Mouse (Mus musculus) lung, postnatal 14 days (tissue): ENCODE results near the gene Itga2b.
A peak's percentile ranks its signal among the peaks of the same experiment; 100 is the strongest.

Experiments used
- DNase-seq: peaks from one replicate; pipeline ENCODE4 v3.0.0; 2021

The Itga2b gene

DNA sequence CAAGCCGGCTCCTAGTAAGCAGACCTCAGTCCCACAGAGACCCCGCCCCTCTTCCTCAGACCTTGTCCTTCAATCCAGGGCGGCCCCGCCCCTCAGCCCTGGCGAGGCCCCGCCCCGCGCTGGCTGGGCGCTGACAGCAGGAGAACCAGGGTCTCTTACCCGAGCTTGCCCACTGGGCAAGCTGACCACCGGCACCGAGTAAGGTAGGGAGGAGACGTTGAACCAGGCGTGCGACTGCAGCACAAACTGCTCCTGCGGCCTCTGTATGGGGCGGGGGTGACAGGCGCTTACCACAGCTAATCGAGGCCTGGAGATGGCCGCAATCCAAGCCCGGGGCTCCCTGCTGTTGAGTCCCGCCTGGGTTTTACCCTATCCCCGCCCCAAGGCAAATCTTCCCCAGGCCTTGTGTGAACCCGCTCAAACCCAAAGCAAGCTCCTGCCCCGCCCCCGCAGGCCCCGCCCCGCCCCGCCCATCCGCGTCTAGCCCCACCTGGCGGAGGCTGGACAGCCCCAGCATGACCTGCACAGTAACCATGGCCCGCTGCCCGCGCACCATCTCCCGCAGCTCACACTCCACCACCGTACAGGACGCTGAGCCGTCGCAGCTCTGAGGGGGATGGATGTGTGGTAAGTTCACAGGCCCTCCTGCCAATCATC, 14.1 kb downstream of the Itga2b start:
- DNase-seq = peak; percentile 74

DNA sequence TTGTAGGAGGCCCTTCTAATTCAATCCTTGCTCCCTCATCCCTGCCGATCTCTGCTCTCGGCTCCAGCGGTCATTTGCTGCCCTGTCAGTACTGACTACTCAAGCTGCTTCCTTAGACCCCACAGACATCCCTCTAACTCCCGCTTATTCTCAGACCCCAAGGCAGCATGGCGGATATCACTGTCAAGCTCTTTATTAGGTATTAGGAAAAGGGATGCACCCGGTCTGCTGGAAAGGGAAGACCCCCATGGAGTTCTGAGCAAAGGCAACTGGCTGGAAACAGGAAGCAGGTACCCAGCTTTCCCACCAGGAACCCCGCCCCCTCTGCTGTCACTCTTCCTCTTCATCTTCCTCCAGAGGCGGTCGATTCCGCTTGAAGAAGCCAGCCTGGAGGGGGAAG, 16.8 kb downstream of the Itga2b start:
- DNase-seq = no peak

GRCm38 (mm10) chr11:102449043-102450008, 20.6 kb downstream of the Itga2b start:
- DNase-seq = no peak

- no peak for DNase-seq
Measured at GRCm38 (mm10) chr11:102448327-102448726, 21.6 kb downstream of the Itga2b start.

DNA sequence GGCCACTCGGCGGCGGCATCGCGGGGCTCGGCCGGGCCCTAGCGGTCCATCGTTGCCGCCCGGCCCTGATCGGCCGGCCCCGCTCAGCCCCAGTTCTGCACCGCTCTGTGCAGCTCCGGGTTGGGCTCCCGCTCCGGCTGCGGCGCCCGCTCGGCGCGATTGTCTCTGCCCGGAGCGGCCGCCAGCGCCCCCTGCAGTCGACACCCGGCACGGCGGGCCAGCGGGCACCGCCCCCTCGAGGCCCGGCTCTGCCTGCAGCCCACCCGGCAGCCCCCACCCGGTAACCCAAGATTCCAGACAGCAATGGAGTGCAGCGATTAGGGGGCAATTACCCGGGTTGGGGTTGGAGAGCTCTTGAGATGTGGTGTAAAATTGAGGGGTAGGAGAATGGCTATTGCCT, 22.4 kb downstream of the Itga2b start, which contains the start of gene Fam171a2:
Gene Fam171a2 (minus strand): TSS at position 186 of the 400 bp plus-strand sequence.
- DNase-seq = peak; percentile 85

- no peak for DNase-seq
Measured at GRCm38 (mm10) chr11:102446581-102447461, 23.1 kb downstream of the Itga2b start.

DNA sequence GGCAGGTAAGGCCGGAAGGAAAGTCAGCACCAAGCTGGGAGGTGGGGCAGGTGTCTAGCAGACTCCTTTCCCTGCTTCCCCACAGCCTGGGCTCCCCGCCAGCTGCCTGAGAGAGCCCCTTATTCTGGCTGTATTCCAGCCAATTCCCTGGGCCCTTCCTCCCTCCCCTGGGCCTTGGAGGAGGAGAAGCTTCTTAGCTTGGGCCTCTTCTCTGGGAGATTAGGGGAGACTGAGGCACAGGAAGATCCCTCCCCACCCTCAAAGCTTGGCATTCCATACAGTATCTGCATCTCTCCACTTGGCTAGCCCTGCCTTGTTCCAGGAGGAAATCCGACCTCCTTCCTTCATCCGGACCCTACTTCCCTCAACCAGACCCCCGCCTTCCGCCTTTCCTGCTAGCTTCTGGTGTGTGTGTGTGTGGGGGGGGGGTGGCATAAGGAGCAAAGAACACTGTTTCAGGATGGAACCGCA, 24.0 kb downstream of the Itga2b start:
- DNase-seq = peak; percentile 54

- DNase-seq = peak; percentile 44
Measured at GRCm38 (mm10) chr11:102445264-102445890, 24.5 kb downstream of the Itga2b start.

DNA sequence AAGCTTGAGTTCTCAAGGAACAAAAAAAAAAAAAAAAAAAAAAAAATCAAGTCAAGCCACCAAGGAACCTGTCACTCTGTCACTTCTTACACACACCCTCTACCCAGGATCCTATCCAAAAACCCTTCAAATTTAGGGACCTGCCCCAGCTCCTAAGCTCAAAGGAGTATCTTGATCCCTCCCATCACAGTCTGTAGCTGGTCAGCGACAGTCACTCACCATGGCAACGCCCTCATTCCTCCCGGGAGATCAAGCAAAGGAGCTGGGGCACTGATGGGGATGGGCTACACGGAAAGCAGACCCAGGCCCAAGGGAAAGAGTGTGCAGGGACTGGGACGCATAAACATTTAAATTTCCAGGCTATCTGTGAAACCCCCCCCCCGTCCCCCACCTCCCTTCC, 25.1 kb downstream of the Itga2b start:
- no peak for DNase-seq

GRCm38 (mm10) chr11:102444321-102444720, 25.6 kb downstream of the Itga2b start:
- no peak for DNase-seq

DNA sequence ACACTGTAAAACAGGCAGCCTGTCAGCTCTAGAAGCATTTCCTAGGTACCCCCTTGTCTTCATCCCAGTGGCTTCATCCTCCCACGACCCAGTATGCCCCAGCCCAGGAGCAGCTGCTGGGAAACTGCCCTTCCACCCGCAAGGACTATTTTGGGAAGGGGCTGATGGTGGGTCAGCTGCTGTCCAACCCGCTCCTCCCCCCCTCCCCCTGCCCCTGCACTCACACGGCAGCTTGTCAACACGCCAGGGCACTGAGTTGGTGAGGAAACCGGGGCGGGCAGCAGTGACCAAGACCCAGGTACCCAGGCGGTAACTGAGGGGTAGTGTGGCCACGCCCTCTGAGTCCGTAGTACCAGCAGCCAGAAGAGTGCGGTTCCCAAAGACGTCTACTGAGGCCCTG, 26.2 kb downstream of the Itga2b start:
- no peak for DNase-seq

GRCm38 (mm10) chr11:102442089-102442488, 27.8 kb downstream of the Itga2b start:
- DNase-seq = no peak

DNA sequence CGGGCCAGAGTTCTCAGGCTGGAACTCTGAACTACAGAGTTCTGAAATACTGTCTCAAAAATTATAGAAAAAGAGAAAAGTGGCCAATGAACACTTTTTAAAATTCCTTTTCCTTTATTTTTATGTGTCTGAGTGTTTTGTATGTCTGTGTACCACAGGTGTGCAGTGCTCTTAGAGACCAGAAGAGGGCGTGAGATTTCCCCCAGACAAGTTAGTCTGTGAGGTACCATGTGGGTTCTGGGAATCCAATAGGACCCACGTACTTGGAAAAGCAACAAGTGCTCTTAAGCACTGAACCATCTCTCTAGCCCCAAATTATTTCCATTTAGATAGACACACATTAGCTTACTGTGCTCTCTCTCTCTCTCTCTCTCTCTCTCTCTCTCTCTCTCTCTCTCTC, 28.5 kb downstream of the Itga2b start:
- no peak for DNase-seq

GRCm38 (mm10) chr11:102440255-102440654, 29.7 kb downstream of the Itga2b start:
- DNase-seq = no peak

DNA sequence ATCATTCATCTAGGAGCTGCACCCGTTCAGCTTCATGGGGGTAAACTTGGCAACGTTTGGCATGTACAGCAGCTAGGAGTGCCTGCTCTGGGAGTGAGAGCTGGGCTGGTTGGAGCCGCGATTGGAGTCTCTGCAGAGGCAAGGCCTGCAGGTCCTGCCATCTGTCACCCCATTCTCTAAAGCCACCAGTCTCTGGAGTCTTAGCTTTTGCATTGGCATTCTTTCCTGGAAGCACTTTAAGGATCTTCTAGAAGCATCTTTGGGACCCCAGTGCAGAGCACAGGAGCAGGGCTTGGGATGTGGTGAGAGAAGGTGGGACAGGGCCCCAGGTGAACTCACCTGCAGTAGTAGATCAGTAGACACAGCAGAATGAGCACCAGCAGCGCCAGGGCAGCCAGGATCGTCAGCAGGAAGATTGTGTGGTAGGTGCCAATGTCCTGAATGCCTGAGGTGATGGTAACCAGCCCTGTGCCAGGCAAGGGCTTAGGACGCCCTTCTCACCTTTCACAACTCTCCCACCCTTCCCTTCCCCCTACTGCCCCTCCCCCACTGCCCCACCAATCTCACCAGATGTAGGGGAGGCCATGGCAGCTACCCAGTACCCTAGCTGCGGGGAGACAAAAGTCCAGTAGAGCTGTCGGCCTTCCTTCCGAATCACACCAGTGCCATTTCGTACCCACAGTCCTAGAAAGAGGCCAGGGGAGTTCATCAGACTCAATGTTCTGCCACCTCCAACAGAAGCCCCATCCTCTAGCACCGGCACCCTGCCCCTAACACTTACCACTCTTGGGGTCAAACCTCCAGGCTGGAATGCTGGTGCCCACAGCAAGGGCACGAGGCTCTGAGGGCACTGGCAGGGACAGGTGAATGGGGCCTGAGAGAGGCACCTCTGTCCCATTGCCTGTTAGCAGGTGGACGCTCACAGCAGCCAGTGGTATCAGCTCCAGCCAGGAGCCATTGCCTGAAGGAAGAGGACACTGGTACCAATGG, 30.5 kb downstream of the Itga2b start:
- no peak for DNase-seq

GRCm38 (mm10) chr11:102438212-102439092, 31.5 kb downstream of the Itga2b start:
- peak; percentile 89 for DNase-seq

- DNase-seq = peak; percentile 71
Measured at GRCm38 (mm10) chr11:102437120-102438061, 32.5 kb downstream of the Itga2b start.

DNA sequence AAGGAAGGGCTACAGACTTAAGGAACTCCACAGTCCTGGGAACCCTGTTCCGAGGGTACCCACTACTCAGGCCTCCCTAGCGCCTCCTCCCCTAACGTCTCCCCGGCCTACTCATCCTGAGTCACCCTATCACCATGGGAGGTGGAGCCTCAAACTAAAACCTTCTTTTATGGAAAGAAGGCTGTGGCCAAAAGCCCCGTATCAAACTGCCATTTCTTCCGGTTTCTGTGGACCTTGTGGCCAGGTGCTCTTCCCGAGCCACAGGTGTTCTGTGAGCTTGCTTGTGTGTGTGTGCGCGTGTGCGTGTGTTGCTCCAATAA, 33.5 kb downstream of the Itga2b start:
- no peak for DNase-seq
